Mouse (Mus musculus) liver, adult (tissue): Measurements from ENCODE around the gene Igsf1.

ENCODE experiments used
- GATA4 ChIP-seq: IDR thresholded peaks from 2 replicates; pipeline ENCODE4 v1.6.1; 2014; ENCODE audit warnings: mild to moderate bottlenecking, low read length; ENCODE audit not compliant: insufficient replicate concordance

The Igsf1 gene

DNA sequence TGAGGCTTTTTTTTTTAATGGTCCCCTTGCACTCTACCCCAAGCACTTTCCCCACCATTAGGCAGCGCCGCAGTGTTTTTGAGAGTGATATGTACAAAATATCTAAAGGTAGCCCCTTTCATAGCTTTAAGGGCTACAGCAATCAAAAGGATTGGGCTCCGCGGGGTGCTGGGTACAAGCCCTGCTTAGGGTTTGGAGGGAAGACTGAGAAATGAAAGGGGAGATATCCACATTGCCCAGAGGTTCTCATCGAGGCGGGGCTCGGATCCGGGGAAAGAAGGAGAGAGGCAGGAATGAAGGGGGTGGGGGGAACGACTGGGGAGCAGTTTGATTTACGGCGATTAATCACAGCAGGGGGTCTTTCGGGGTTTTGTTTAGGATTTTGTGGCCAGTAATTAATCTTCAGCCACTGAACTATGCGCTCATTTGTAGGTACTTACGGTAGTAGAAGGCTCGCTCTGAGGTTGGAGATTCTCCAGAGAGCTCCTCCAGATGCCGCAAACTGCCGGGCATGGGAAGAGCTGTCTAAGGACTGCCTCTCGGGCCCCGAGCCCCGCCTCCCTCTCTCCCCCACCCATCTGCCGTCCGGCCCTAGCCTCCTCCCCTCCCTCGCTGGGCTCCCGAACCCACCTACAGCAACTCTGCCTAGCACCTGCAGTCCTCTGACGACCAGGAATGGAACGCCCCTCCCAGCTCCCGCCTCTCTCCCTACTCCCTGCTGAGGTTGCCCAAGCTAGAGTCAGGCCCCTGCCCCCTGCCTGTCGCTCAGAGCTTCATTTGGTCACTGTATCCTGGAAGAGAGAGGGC, at the start of gene Igsf1:
TSS of gene Igsf1 (minus strand) at position 537 of the 807 bp plus-strand sequence.
- TF ChIP-seq GATA4: no peak

DNA sequence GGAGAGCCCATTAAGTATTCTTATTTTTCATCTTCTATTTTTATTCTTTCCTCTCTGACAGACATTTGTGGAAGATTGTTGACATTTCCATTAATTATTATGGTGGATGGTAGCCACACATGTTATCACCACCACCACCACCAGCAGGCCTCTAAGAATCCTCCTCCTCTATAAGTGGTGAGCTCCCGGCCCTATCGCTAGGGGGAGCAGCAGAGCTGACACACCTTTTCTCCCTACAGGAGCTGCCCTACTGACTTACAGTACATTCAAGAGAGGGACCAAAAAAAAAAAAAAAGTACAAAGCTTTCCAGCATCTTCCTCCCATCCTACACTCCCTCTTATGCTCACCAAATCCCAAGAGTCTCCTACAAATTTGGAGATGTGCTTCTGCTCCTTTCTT, 26.7 kb downstream of the Igsf1 start:
- TF ChIP-seq GATA4: no peak

DNA sequence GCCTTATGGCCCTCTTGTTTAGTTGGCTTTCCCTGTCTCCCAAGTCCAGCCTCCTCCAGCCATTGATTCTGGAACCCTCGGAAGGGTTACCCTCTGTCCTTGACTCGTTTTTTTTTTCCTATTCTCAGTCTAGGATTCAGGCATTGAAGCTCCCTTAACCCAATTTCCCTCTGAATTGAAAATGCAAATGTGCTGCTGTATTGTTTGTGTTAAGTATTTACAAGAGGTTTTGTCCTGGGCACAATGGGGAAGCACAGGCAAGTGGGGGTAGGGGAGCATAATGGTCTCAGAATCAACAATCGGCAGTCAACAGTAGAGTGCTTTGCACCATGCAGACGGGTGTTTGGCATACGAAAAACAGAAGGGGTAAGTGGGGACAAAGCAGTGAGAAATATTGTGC, 52.4 kb downstream of the Igsf1 start:
- no peak for TF ChIP-seq GATA4

DNA sequence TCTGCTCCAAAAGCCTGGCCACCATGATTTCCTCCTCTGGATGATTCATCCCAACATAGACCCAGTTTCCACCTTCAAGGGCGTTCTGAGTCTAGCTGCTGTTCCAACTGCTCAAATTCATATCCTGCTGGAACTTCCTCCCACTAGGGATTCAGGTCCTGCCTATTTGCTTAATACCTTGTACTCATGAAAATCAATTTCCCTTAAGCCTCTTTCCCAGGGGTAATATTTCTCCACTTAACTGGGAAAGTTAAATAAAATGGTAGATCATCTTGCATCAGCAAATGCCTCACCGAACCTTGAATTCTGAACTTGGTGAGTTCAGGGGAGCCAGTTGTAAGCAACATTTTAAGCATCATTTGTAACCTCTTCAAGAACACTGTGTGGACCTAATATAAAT, 62.6 kb downstream of the Igsf1 start, which contains the start of gene Olfr1321:
TSS of gene Olfr1321 (minus strand) at position 101 of the 400 bp plus-strand sequence.
- TF ChIP-seq GATA4: no peak
